Mouse (Mus musculus) megakaryocyte, embryonic 14.5 days (primary cell): ENCODE data around the gene Hk3. TPM values are rescaled to one million over a fixed set of nuclear protein-coding genes. Genes with fewer than 3 reads are reported as not detected.

Source experiments
- H3K27me3 ChIP-seq: replicated peaks from 2 replicates; pipeline ENCODE3; 2012; ENCODE audit warnings: inconsistent platforms
- H3K36me3 ChIP-seq: replicated peaks from 2 replicates; pipeline ENCODE3; 2012; ENCODE audit warnings: low read length, inconsistent platforms, mixed read lengths
- H3K4me1 ChIP-seq: 2 replicates; pipeline ENCODE4 v1.6.1; 2012; ENCODE audit warnings: inconsistent platforms
- H3K4me3 ChIP-seq: replicated peaks from 2 replicates; pipeline ENCODE3; 2012; ENCODE audit warnings: moderate library complexity, mild to moderate bottlenecking, inconsistent platforms
- H3K9me3 ChIP-seq: 2 replicates; pipeline ENCODE4 v1.6.1; 2012; ENCODE audit warnings: inconsistent platforms
- FLI1 ChIP-seq: IDR thresholded peaks from 2 replicates; pipeline ENCODE4 v1.6.1; 2012; ENCODE audit warnings: low read length, inconsistent platforms, mixed read lengths
- GATA1 ChIP-seq: IDR thresholded peaks from 3 replicates; pipeline ENCODE4 v1.6.1; 2012; ENCODE audit warnings: mixed read lengths, low read length, inconsistent platforms, borderline replicate concordance
- polyA plus RNA-seq: library from polyadenylated mRNA; stranded (reverse); fragments of >175 nt; gene quantifications from 2 replicates; pipeline ENCODE4 v1.2.3, GENCODE M21; 2012; ENCODE audit warnings: low replicate concordance; ENCODE audit not compliant: insufficient read depth

Hk3 gene
- polyA plus RNA-seq, 1 experiment = 10.3 TPM

DNA sequence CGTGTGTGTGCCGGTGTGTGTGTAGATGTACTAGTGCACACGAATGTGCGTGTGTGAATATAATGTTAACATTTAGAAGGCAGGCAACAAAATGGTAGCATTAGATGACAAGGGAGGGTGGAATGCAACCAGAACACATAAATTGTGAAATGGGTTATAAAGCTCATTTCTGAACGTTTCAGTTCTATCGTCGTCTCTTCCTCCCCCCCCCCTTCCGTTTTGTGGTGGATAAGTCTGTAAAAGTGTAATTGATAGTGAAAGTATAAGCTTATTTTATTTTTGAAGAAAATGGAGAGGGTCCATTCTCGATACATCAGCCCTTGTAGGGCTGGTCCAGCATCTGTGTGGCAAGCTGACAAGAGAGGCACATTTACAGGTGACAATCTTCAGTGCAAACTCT, 2.5 kb downstream of the Hk3 start:
- TF ChIP-seq GATA1 (no peak), FLI1 (no peak)
- Histone ChIP-seq H3K36me3 (no peaks in the 10 kb centered on the region), H3K27me3 (peaks cover 29% of the 10 kb centered on the region), H3K9me3 (no peaks in the 10 kb centered on the region), H3K4me1 (peaks cover 27% of the 10 kb centered on the region), H3K4me3 (no peak overlapping the region)

DNA sequence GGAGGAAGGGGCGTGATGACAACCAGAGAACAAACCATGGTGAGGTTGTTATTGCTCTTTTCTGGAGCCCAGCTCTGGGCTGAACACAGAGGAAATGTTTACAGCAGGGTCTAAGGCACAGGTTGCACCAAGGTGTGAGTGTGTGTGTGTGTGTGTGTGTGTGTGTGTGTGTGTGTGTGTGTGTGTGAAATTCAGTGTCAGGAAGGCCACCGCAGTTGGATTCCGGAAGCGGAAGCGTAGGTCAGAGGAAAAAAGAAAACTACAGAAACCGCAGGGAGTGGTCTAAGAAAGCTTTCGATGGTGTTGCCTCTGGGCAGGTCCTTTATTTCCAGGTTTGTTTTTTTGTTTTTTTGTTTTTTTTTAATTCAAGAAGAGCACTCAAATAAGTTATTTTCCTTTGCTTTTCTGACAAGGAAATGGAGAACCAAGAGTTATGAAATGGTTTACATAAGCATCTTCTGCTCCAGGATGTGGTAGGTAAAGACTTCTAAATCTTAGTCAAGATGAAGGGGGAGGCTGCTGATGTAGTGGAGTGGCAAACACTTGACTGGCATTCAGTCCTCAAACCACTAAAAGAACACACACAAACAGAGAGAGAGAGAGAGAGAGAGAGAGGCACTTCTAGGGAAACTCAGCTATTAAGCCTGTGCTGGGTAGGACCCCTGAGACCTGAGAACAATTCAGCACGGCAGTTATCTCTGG, 3.1 kb downstream of the Hk3 start:
- H3K9me3 ChIP-seq = no peaks in the 10 kb centered on the region
- H3K4me3 ChIP-seq = no peak overlapping the region
- H3K27me3 ChIP-seq = peaks cover 35% of the 10 kb centered on the region
- TF ChIP-seq GATA1 (no peak), FLI1 (no peak)
- peaks cover 25% of the 10 kb centered on the region for H3K4me1 ChIP-seq
- H3K36me3 ChIP-seq = no peaks in the 10 kb centered on the region

DNA sequence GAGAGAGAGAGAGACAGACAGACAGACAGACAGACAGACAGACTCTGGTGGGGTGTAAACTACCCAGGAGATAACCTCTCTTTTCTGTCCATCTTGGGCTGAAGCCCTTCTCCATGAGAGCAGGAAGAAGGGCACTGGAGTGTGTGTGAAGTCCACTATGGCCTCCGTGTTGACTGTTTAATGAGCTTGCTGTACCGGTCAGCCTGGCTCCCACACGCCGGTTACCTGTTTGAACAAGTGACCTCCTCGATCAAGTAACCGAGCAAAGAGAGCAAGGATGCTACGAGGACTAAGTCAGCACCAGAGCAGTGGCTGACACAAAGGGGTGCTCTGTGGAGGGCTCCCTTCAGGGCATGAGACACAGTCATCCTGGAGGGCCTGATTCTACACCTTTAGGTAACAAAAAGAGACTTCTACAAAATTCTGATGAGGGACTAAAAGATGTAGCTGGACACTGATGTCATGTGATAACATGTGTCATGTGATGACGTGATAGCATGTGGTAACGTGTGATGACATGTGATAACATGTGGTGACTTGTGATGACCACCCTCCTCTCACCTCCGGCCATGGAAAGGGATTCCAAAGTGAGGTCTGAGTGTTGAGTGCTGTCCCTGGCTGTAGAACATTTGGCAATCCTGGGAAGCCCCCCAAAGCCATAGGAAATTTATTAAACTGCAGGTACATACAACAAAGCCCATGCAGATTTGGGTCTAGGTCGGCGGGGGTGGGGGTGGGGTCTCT, 3.9 kb downstream of the Hk3 start:
- H3K36me3 ChIP-seq = no peaks in the 10 kb centered on the region
- H3K4me1 ChIP-seq = peaks cover 18% of the 10 kb centered on the region
- TF ChIP-seq FLI1 = no peak
- no peak for TF ChIP-seq GATA1
- H3K4me3 ChIP-seq = no peak overlapping the region
- H3K27me3 ChIP-seq = peaks cover 39% of the 10 kb centered on the region
- no peaks in the 10 kb centered on the region for H3K9me3 ChIP-seq

DNA sequence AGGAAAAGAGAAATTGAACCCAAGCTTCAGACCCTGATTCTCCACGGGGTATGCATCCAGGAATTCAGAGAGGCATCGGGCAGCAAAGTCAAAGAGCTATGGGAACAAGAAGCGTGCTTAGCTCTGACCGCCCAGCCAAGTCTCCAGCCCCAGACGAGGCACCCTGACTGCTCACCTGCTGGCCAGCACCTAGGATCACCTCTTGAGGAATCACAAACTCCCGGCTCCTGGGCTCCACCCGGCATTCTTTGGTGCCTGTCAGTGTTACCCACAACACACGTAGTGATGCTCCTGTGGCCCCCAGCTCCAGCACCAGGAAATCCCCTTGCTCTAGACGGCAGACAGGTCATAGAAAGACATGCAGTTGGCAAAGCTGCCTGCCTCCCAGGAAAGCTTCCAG, 6.7 kb downstream of the Hk3 start:
- Histone ChIP-seq H3K36me3 (no peaks in the 10 kb centered on the region), H3K4me1 (peaks cover 18% of the 10 kb centered on the region), H3K27me3 (peaks cover 58% of the 10 kb centered on the region), H3K4me3 (no peak overlapping the region), H3K9me3 (no peaks in the 10 kb centered on the region)
- TF ChIP-seq GATA1 (no peak), FLI1 (no peak)

DNA sequence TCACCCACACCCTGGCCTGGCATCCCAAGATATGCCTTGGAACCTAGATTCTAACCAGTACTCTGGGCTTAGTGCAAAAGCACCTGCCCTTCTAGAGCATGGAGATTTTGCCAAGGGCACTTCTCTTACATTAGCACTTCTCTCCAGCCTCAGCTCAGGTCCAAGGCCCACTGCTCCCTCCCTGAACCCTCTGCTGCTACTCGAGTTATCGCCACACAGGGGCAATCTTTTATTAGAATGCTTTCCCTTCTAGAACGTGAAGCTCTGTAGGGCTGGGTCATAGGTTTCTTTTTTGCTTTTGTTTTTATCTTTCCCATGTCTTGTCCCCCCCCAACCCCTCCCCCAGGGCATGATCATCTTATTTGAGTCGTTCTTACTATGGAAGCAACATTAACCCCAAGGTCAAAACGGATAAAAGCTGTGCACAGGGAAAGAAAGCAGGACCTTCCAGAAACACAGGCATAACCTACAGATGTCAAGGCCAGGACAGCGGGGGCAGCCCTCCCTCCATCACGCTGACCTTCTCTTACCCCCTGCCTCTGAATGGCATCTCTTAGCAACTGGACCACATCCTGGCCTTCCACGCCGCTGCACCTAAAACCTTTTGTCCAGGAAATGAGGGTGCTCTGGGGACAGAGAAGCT, 7.4 kb downstream of the Hk3 start:
- Histone ChIP-seq H3K4me1 (peaks cover 18% of the 10 kb centered on the region), H3K4me3 (no peak overlapping the region), H3K9me3 (no peaks in the 10 kb centered on the region), H3K27me3 (peaks cover 58% of the 10 kb centered on the region), H3K36me3 (no peaks in the 10 kb centered on the region)
- TF ChIP-seq FLI1 (no peak), GATA1 (no peak)

DNA sequence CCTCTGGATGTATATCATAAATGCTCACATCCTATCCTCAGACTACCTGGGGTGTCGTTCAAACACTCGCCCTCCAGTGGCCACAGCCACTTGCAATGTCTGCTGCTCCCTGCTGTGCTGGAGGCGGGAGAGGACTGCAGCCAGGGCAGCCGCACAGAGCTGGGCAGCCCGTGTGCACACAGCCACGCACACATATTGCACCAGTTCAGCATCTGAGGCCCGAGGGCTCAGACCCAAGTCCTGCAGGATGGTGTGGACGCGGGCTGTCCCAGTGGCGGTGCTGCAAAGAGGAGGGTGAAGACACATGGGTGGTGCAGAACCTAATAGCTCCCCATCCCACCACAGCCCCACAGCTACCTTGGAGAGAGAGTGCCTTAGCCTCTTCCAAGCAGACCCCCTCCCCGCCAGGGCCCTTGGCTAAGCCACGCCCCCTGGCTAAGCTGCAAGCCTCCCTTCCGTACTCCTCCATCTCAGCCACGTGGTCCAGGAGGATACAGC, 9.2 kb downstream of the Hk3 start:
- Histone ChIP-seq H3K9me3 (no peaks in the 10 kb centered on the region), H3K27me3 (peaks cover 62% of the 10 kb centered on the region), H3K4me1 (peaks cover 18% of the 10 kb centered on the region), H3K36me3 (no peaks in the 10 kb centered on the region), H3K4me3 (no peak overlapping the region)
- TF ChIP-seq FLI1 = no peak
- TF ChIP-seq GATA1 = no peak

DNA sequence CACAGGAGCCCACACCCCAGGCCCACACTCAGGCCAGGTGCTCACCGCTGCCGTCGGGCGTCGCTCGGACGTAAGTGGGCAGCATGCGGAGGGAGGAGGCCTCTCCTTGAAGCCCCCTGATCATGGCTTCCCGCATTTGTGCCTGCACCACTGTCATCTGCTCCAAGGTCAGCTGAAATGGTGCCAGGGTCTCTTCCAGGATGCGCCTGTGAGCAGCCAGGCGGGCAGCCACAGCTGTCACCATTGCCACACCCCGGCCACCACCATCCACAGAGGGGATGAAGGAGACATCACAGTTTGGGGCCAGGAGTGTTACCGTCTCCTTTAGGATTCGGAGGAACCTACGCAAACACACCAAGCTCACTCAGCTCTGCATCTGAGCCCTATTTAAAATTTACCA, 10.1 kb downstream of the Hk3 start:
- no peaks in the 10 kb centered on the region for H3K9me3 ChIP-seq
- no peak for TF ChIP-seq GATA1
- TF ChIP-seq FLI1 = no peak
- no peak overlapping the region for H3K4me3 ChIP-seq
- H3K4me1 ChIP-seq = peaks cover 18% of the 10 kb centered on the region
- H3K36me3 ChIP-seq = no peaks in the 10 kb centered on the region
- peaks cover 65% of the 10 kb centered on the region for H3K27me3 ChIP-seq

DNA sequence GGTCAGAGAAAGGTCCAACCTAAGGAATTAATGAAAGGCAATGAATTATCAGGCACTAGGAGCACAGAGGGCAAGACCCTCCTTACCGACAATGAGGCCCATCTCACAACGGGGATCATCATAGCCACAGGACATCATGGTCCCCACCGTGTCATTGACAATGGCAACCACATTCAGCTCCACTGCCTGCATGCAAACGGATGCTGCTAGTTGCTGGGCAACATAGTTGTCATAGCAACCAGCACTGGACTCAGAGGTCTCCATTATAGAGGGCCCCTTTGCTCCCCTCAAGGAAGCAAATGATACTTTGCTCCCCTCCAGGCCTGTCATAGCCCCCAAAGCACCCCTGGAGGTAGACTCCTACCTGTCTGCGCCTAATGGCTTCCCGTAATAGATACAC, 12.6 kb downstream of the Hk3 start:
- H3K36me3 ChIP-seq = no peaks in the 10 kb centered on the region
- peaks cover 60% of the 10 kb centered on the region for H3K27me3 ChIP-seq
- no peaks in the 10 kb centered on the region for H3K9me3 ChIP-seq
- H3K4me3 ChIP-seq = no peak overlapping the region
- TF ChIP-seq FLI1 = no peak
- TF ChIP-seq GATA1 = no peak
- H3K4me1 ChIP-seq = peaks cover 5% of the 10 kb centered on the region; the same call in 1 of the 2 replicates

DNA sequence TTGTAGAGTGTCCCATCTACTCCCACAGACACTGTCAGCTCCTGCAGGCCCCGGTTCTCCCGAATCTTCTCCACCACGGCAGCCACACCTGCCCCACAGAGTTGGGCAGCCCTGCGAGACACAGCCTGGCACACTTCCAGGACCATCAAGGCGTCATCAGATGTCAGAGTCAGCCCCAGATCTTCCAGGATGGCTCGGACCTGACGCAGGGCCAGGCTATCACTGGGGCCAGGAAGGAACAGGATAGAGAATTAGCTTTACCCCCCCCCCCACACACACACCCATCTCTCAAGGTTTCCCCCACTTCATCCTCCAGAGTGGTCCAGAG, 14.8 kb downstream of the Hk3 start:
- TF ChIP-seq FLI1 (no peak), GATA1 (no peak)
- Histone ChIP-seq H3K27me3 (peaks cover 68% of the 10 kb centered on the region), H3K36me3 (no peaks in the 10 kb centered on the region), H3K4me3 (no peak overlapping the region), H3K9me3 (no peaks in the 10 kb centered on the region), H3K4me1 (no peaks in the 10 kb centered on the region; the same call in 1 of the 2 replicates)

DNA sequence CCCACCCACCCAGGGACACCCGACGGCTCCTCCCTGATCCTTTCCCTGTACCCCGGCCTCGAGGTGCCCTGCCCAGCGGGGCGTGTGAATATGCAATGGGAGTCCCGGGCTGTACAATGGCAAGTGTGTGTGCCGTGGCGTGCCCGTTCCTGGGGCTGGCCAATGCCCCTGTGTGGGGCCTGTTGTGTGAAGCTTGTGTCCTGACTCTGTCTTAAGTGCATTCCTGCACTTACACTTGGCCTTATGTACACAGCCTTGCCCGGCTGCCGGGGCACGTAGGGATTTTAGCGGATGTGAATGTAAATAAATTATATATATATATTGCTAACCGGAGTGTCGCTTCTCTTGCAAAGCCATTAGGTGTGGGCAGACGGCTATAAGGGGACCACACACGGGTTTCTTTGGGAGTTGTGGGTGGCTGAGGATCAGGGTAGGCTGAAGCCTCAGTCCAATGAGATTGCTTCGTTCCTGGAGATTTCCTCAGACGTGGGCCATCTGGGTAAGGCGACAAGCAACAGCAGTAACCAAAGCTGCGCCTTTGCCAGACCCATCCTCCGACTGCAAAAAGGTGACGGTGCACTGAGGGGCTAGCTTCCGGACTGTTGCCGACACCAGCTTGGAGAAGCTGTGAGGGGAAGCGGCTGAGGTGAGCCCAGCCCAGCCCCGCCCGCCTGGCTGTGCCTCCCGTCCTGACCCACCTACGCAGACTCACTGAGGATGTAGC, 15.3 kb downstream of the Hk3 start:
- no peak for TF ChIP-seq GATA1
- TF ChIP-seq FLI1 = no peak

More for the DNA sequence above, 15.3 kb downstream of the Hk3 start:
- Histone ChIP-seq H3K36me3 (no peaks in the 10 kb centered on the region), H3K4me1 (no peaks in the 10 kb centered on the region; the same call in 1 of the 2 replicates), H3K27me3 (peaks cover 69% of the 10 kb centered on the region), H3K4me3 (no peak overlapping the region), H3K9me3 (no peaks in the 10 kb centered on the region)
